ENCODE assay signal across 8 mouse cellular contexts in the genomic region with DNA sequence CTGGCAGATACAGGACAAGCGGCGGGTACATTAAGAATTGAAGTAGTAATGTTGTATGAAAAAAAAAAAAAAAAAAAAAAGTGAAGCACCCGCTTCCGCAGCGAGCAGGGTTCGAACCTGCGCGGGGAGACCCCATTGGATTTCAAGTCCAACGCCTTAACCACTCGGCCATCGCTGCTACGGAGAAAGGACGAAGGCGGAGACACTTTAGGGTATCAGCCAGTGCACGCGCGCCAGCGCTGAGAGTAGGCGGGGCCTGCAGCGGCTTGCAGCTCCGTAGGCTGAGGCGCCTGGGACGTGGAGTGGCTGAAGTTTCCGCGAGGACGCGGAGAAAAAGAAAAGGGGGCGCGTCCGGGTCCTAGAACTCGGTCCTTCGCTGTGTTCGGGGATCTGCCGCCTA. TPM values are rescaled to one million over a fixed set of nuclear protein-coding genes. Genes with fewer than 3 reads are reported as not detected.
A peak's percentile ranks its signal among the peaks of the same experiment; 100 is the strongest.
DNase-seq lines count a peak whose midpoint lies in the region; ATAC-seq and TF ChIP-seq lines count a peak whose summit lies in the region.

No protein-coding gene starts in this region.

- under 1% methylated on average over 34 of the region's 34 CpGs for WGBS in hindbrain, embryonic 13.5 days

- peak overlapping the region; percentile 76 for H3K4me3 ChIP-seq in hindbrain, embryonic 13.5 days

- DNase-seq in Patski (ENCODE audit: low read depth, low spot score) = peak; percentile 95
- peak; percentile 99 to 100 for DNase-seq in cerebellum, postnatal 14 days
- DNase-seq in frontal cortex, postnatal 14 days (ENCODE audit: low spot score in 2 of 2) = peak; percentile 98 to 100
- peak; percentile 100 for DNase-seq in layer of hippocampus, postnatal 25 days (ENCODE audit: extremely low spot score in 1 of 2, low spot score in 1 of 2)
- DNase-seq in lung, postnatal 25 days (ENCODE audit: low spot score) = peak; percentile 98
- peak; percentile 99 for DNase-seq in retina, embryonic 14.5 days (ENCODE audit: low spot score)
- peak; percentile 99 for DNase-seq in thymus, postnatal 4 days

- in situ Hi-C loops in Patski (cut with MboI; ENCODE audit: low pct_unique_long_range_greater_than_20kb) = loop anchor here (5.0 kb wide), 1 partner anchor 48 kb away; no protein-coding TSS in a partner anchor

- H3K27ac ChIP-seq in hindbrain, embryonic 13.5 days = peak overlapping the region; percentile 77

- H3K9me3 ChIP-seq in hindbrain, embryonic 13.5 days = no peaks in the 10 kb centered on the region

- H3K9ac ChIP-seq in hindbrain, embryonic 13.5 days = peak overlapping the region; percentile 70

- H3K4me2 ChIP-seq in hindbrain, embryonic 13.5 days = peak overlapping the region; percentile 71

- CTCF ChIA-PET in Patski (lab: Charles Lee) = interaction anchor here (1.5 kb wide), 1 partner anchor 31 kb away, joined by 4 read pairs; no protein-coding TSS in a partner anchor

- POLR2A ChIA-PET in Patski (lab: Charles Lee) = interaction anchor here (0.6 to 1.1 kb wide), 3 partner anchors 9 to 460 kb away, joined by 3 to 4 read pairs (median 3); no protein-coding TSS in a partner anchor

- no peaks in the 10 kb centered on the region for H3K27me3 ChIP-seq in Patski
- no peaks in the 10 kb centered on the region for H3K27me3 ChIP-seq in hindbrain, embryonic 13.5 days

- peak; percentile 89 for ATAC-seq in Patski
- ATAC-seq in hindbrain, embryonic 13.5 days (ENCODE audit: low FRiP score) = peak; percentile 94

- H3K4me1 ChIP-seq in hindbrain, embryonic 13.5 days (replicated peaks) = peaks cover 7% of the 10 kb centered on the region; the same call in 1 of the 2 replicates

- H3K36me3 ChIP-seq in hindbrain, embryonic 13.5 days = no peaks in the 10 kb centered on the region

- no peak for TF ChIP-seq CTCF in Patski (IDR thresholded peaks at IDR 0.05)

RNA-seq across cellular contexts. Expression of gene Ctnna3, which starts 0.5 kb away (rescaled TPM):
- polyA plus RNA-seq in Patski (2021) = not detected
- 1.2 and 1.4 TPM in 2 replicates for polyA plus RNA-seq in hindbrain, embryonic 13.5 days (2015; fragmentation: Nextera tagmentation; extraction: Ambion mirVana)
- total RNA-seq in layer of hippocampus, postnatal 25 days (2021) = 1 to 10 TPM; 1.5 to 1.7 TPM

RNA-seq across cellular contexts. Expression of gene Gm7075, which starts 7.8 kb away (rescaled TPM):
- polyA plus RNA-seq in Patski (2021) = not detected
- not detected in 2 replicates for polyA plus RNA-seq in hindbrain, embryonic 13.5 days (2015; fragmentation: Nextera tagmentation; extraction: Ambion mirVana)
- total RNA-seq in layer of hippocampus, postnatal 25 days (2021) = not detected

RNA-seq across cellular contexts. Expression of gene Dnajc12, which starts 47.1 kb away (rescaled TPM):
- polyA plus RNA-seq in Patski (2021) = 17.4 TPM
- polyA plus RNA-seq in hindbrain, embryonic 13.5 days (2015; fragmentation: Nextera tagmentation; extraction: Ambion mirVana) = 19.2 and 20.6 TPM in 2 replicates
- 10 to 100 TPM; 15.6 to 18.2 TPM for total RNA-seq in layer of hippocampus, postnatal 25 days (2021)

RNA-seq across cellular contexts. Expression of gene Sirt1, which starts 47.9 kb away (rescaled TPM):
- 11.6 TPM for polyA plus RNA-seq in Patski (2021)
- polyA plus RNA-seq in hindbrain, embryonic 13.5 days (2015; fragmentation: Nextera tagmentation; extraction: Ambion mirVana) = 4.8 and 5.8 TPM in 2 replicates
- total RNA-seq in layer of hippocampus, postnatal 25 days (2021) = 10 to 100 TPM; 12.5 to 14.2 TPM

Comparison
In these comparisons a context has a peak if more than half of its experiments do, and no peak if none do; other contexts are left out.
1. Peak in every context shown above with its lines: DNase-seq, ATAC-seq, H3K4me3 ChIP-seq and H3K27ac ChIP-seq.